Mouse (Mus musculus): ENCODE data around the gene Atp8b2.

Atp8b2 gene

DNA sequence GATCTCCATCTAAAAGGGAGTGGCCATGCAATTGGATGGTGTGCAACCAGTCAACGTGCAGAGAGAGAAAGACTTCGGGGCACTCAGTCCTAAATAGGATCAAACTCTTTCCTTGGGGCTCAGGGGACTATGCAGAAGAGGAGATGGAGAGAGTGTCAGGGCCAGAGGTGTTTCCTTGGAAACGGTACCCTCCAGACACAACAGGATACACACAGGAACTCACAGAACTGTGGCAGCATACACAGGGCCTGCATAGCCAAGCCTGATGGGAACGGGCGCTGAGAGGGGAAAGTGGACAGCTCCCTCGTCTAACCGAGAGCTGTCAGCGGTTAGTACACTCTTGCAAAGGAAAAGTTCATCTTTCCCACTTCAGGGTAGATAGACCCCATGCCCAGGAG, 63.8 kb downstream of the Atp8b2 start:
- DNase-seq (ENCODE audit: low spot score in 2 of 2), result no peak

- DNase-seq (ENCODE audit: low spot score in 2 of 2), result no peak
These were observed 64.3 kb downstream of the Atp8b2 start for GRCm38 (mm10) chr3:89898870-89899510.

GRCm38 (mm10) chr3:89898011-89898410, 65.3 kb downstream of the Atp8b2 start:
- DNase-seq (ENCODE audit: low spot score in 2 of 2), result no peak

DNA sequence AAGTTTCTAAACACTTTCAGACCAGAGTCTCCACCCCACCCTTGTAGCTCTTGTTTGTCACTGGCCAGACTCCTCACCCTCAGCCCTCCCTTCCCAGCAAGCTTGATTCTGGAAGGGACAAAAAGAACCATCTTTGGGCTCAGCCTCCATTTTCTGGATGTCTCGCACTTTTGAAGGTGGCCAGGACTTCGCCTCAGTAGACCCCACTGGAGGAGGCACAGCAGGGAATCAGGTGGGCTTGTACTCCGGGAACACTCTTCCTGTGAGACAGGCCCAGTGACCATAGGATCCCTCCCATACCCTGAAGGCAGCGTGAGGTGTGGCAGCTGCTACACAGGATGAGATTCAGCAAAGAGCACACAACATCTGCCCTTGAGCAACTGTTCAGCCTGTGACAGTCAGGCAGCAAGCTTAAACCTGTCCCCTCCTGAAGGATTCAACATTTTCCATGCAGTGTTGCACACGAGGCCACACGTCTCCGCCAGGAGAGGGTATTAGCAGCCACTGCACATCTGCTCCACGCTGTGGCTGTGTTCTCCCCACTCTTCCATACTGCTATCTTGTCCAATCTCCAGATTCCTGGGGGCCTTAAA, 66.0 kb downstream of the Atp8b2 start:
- no peak for DNase-seq (ENCODE audit: low spot score in 2 of 2)

DNA sequence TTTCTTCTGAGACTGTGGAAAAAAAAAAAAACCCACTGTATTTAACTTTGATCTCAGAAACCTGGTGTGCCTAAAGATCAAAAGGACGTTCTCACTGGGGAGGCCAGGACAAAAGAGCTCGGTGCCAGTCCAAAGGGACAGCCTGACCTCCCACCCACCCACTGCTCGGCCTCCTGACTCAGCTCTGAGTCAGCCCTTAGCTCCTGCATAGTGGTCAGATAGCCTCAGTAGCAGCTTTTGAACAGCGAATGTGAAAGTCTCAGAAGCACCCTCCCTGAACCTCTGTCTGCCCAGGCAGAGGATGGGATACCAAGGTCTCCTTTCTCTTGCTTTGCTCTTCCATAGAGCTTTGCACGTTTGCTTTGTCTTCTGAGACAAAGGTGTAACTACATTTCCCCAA, 66.7 kb downstream of the Atp8b2 start:
- DNase-seq (ENCODE audit: low spot score in 2 of 2), result no peak

DNA sequence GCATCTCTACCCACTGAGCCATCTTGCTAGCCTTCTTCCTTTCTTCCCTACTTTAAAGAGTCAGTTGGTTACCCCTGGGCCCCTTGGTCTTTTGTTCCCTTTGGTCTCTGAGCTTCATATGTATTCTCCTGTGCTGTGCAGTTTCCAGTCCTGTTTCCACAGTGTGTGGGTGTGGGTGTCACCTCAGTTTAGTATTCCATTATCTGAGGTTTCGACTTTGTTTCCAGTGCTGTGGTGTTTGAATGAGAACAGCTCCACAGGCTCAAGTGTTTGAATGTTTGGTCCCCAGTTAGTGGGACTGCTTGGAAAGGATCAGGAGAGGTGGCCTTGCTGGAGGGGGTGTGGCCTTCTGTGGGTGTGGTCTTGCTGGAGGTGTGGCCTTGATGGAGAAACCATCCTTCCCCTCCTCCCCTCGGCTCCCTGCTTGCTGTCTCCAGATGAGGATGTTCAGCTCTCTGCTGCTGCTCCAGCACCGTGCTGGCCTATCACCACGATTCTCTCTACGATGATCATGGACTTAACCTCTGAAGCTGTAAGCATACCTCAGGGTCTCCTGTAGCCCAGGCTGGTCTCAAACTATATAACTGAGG, 70.7 kb downstream of the Atp8b2 start:
- no peak for DNase-seq (ENCODE audit: low spot score in 2 of 2)

GRCm38 (mm10) chr3:89891696-89892095, 71.6 kb downstream of the Atp8b2 start:
- DNase-seq (ENCODE audit: low spot score in 2 of 2), result no peak

DNA sequence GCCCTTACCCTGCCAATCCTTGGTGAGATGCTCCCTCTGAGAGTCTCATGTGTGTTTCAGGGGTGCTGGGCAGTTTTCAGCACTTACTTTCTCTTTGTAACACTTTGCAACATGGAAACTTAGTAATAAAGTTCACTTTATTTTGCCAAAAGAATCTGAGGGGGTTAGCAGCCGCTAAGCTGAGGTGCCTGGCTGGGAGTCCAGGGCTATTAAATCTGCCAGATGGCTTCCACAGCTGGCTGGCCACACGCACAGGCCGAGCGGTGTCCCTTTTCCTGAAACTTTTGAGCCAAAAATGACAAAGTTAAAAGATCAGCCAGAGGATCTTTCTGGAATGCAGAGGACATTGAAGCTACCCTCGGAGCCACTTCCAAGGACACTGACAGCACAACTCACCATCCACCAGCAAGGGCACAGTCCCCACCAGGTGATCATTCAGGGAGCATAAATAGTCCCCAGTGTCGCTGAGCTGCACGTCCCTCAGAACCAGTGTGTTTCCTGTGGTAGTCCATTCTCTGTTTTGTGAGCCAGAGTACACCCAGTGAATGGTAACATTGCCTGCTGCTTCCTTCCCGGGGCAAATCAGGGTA, 73.4 kb downstream of the Atp8b2 start:
- no peak for DNase-seq (ENCODE audit: low spot score in 2 of 2)
